Mouse (Mus musculus) testis, postnatal 10 days (tissue): ENCODE measurements around the gene Krt7.

ENCODE experiments used
- DNase-seq: peaks from one replicate; pipeline ENCODE4 v3.0.0; 2021; ENCODE audit warnings: low spot score

The Krt7 gene

DNA sequence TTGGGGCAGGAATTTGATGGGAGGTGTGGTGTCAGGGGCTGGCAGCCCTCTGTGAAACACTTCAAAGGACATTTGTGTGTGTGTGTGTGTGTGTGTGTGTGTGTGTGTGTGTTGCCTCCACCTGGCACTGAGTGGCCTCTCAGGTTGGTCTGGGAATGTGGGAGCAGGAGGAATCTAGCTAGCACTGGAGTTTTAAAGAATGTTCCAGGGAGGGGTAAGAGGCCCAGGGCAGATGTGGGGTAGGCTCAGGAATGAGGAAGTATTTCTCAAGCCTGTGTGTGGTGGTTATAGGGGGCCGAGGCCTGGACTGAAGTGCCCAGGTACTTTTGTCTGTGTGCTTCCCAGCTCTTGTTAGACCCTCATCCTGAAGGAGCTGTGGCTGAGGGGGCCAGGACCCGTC is at the start of gene Krt7:
Gene Krt7 (plus strand): TSS at position 269 of the 400 bp plus-strand sequence.
- DNase-seq = no peak

- no peak for DNase-seq
These were observed 48.3 kb upstream of the Krt7 start for GRCm38 (mm10) chr15:101362393-101363010.

GRCm38 (mm10) chr15:101363933-101364332 is 46.9 kb upstream of the Krt7 start:
- no peak for DNase-seq

- DNase-seq = no peak
These were observed 46.4 kb upstream of the Krt7 start for GRCm38 (mm10) chr15:101364425-101364824.

DNA sequence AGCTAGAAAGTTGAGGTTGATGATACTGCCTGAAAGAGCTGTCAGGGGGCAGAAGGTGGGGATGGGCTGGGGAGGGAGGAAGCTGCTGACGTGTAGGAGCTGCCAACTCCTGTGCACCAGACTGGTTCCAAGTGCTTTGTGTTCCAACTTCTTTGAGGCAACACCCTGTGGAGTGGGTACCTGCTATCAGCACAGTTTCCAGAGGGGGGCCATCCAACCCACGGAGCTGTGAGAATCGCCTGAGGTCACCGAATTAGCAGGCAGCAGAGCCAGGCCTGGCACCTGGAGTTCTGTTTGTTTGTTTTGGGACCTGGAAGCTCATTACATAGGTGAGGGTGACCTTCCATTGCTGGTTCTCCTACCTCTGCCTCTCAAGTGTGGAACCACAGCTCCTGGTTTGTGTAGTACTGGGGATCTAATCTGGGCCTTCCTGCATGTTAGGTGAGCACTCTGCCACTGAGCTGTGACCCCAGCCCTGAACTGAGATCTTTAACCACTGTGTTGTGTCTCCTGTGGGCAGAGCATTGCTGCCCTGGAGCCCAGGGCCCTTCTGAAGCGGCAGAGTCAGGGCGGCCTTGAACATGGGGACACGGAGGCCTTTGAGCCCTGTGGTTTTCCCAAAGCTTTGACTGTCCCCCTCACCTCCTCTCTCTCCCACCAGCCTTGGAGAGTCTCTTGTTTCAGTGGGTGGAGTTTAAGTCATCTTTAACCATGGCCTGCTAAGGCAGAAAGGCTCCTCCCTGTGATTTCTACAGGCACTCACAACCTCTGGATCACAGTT is 45.8 kb upstream of the Krt7 start:
- DNase-seq = no peak

- no peak for DNase-seq
These were observed 45.1 kb upstream of the Krt7 start for GRCm38 (mm10) chr15:101365721-101366120.

- DNase-seq = no peak
These were observed 44.4 kb upstream of the Krt7 start for GRCm38 (mm10) chr15:101366482-101366881.

GRCm38 (mm10) chr15:101366926-101367325 is 43.9 kb upstream of the Krt7 start:
- no peak for DNase-seq

DNA sequence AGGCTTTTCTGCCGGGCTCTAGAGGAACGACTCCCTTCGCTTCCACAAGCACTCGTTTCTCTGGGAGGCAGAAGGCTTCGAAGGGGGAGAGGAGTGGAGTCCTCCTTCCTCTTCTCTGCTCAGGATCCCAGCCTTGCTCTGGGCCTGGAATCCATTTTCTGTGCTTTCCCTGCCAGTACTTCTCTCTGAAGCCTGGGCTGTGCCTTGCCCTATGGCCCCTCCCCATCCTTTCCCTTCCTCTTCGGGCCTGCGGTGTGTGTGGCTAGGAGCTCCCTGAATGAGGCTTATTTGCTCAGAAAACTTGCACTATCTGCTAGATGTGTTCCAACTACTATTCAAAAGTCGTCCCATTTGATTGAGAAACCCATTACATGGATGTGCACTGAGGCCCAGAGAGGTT is 43.3 kb upstream of the Krt7 start:
- DNase-seq = no peak

- DNase-seq = no peak
These were observed 42.8 kb upstream of the Krt7 start for GRCm38 (mm10) chr15:101368015-101368414.

GRCm38 (mm10) chr15:101368502-101369381 is 42.1 kb upstream of the Krt7 start:
- DNase-seq = no peak

DNA sequence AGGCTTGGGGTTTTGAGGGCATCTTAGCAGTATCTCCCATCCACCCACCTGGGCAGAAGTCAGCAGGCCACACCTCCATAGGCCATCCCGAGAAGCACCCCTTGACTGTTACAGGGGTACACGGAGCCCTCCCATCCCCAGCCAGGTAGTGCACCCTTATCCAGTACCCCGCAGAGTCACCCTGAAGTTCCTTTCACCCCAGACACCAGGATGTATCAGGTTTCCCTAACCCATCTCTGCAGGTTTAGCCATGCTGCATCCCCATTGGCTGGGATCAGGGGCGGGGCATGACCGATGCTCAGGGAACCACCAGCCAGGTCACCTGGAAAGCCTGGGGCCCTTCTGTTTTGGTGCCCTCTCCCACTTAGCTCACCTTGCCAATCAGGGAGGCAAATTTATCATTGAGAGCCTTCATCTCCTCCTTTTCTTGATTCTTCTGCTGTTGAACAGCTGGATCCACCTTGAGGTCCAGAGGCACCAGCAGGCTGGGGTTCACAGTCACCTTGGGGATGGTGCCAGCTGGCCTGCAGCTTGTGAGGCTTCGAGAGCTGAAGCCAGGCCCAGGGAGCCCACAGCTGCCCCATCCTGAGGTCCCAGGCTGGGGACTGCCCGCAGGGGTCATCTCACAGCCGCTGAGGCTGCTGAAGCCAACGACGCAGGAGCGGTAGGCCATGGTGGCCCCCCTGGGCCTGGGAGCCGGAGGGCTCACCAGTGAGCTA is 41.3 kb upstream of the Krt7 start:
- DNase-seq = peak; percentile 67

DNA sequence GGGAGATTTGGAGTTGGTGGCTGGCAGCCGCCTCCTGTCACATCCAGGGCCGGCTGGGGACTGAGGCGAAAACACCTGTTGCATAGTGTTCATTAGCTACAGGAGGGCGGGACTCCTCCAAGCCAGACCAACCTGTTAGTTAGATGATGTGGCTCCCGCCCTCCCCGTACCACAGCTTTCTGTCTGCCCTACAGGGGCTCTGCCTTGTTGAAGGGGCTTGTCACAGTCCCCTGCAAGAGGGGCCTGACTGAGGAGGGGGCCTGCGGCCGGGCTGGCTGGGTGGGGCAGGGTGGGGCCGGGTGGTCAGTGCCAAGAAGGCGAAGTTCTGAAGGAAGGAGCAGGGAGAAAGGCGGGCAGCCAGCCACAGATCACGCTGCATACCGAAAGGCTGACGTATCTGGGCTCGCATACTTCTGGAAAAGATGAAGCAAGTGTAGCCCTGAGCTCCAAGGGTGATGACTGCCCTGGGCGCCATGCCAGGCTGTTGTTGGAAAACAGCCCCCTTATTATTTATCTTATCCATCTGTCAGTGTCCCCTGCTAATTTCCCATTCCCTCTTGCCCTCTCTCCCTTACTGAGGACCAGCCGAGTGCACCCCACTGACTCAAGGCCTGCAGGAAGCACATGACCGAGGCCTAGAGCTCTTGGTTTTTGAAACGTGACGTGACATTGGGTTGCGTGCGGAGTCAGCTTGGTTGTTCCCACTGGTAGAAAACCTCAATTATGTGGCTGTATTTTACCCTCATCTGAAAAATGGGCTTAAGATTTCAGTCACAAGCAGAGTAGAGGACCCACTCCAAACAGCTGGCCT is 40.5 kb upstream of the Krt7 start, which contains the start of gene Krt80:
Gene Krt80 (minus strand): TSS at position 62 of the 811 bp plus-strand sequence.
- DNase-seq = peak; percentile 79

DNA sequence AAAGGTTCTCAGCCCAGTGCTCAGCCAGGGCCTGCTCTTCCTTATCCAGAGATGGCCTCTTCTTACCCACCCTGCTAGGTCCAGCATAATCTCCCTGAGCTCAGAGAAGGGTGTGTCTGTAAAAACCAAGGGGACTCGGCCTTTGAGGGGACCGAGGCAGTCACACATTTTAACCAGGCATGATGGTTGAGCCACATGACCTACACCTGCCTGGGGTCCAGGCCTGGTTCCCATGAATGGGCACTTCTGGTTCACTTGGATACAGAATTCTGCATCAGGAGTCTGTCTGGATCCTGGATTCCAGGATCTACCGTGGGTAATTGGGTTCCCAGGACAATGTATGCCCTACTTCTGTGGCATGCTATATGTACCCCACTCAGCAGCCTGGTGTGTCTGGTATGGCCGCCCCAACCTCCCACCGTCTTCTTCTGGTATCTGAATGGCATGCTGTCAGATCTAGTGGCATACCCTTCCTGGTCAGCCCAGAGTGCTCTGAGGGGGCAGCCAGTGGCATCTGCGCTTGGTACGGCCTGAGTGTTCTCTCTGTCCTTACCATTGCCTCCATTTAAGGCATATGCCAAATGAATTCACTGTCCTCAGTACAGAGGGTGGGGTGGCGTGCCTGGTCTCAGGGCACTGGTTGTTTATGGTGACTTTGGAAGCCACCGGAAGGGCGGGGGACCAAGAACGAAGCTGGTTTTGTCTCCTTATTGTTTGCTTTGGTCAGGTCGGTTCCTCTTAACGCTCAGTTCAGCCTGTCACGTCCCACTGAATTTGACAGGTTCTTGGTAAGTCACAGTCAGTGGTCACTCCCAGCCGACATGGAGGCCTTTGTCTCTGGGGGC is 39.5 kb upstream of the Krt7 start:
- DNase-seq = no peak

DNA sequence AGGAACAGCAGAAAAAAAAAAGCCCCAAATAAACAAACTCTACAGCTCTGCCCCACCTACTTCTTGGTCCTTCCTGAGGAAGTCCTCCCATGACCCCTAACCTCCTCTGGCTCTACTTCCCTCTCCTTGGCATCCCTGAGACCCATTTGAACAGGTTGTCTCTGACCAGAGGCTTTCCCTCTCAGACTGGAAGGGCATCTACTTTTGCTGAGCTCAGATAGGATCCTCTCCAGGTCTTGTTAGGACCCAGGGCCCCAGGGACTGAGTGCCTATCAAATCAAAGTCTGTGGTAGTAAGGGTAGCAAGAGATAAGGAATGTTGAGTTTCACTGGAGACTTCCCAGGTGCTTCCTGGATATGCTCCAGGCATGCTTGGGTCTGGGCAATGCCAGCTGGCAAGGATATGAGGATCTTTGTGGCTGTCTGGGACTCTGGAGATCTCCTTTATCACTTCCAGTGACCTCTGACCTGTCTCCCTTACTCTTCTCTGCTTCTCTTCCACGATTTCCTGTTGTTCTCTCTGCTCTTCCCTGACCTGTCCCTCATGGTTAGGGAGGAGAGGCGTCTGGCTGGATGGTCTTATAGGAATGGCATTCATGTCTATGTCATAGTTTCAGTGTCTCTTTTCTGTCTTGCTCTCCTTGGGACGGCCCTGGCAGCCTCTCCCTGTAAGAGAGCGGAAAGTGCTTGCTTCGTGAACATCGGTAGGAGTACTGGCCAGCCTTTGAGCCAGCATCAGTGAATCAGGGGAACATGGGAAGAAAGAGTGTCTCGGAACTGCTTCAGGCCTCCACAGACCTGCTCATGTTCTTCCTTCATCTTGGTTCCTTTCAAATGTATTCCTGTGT is 38.5 kb upstream of the Krt7 start:
- no peak for DNase-seq

DNA sequence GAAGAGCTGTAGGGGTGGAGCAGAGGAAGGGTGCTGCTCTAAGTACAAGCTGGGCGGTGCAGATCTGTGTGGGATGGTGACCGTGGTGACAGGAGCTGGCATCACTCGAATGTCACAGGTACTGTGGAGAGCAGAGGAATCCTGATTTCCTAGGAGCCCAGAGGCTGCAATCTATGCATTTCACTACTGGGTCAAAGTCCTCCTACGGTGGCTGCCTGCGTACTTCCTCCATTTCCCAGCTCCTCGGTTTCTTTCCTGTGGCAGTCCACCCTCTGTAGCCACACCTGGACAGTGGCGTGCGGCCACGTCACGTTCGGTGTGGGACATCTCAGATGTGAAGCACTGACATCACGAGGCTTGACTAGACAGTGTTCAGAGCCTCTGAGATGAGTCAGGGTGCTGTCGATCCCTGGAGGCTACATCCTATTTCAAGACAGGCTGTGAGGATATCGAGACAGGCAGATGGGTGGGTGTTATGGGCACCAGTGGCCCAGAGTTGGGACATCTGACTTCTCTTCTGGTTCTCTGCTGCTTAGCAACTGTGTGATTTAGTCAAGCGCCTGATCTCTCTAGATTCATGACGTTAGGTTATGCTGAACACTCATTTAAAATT is 37.5 kb upstream of the Krt7 start:
- no peak for DNase-seq

GRCm38 (mm10) chr15:101374879-101375278 is 36.0 kb upstream of the Krt7 start:
- no peak for DNase-seq

DNA sequence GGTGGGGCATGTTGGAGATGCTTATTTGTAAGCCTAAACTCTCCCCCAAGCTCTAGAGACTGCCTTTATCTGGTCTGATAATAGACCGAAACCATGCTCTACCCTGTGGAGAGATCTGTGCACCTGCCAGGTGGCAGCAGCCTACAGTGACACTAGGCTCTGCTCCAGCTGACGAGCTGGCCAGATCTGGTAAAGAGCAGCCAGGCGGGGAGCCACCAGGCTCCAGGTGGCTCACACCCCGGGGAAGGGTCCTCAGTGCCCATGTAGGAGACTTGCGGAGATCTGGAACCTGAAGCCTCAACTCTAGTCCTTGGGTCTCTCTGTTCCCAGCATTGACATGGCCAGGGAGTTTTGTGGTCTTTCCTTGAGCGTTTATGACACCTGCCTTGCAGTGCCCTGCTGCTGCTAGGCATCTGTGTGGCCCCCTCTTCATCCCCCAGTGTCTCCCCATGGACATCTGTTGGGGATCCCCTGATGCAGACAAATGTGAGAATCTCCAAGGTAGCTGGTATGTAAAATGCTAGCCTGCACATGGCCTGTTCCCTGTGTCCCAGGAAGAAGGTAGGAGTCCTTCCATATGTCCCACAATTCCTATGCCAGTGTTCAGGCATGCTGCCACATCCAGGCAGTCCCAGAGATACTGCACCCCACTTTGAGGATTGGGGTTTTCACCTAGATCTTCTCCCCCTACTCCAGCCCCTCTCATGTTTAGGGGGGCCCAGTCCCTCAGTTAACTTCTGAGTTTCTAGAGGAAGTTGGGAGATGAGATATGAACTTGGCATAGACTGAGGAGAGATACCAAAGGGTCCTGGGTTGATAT is 34.7 kb upstream of the Krt7 start:
- DNase-seq = no peak
